Mouse (Mus musculus) heart, embryonic 13.5 days (tissue): ENCODE measurements around the gene Hrh3. TPM values are rescaled to one million over a fixed set of nuclear protein-coding genes. Genes with fewer than 3 reads are reported as not detected.

Experiments
- ATAC-seq: fragments of 200-750 bp; cut with Nextera tagmentation; 2 replicates; pipeline ENCODE4 v1.8.0; 2017; ENCODE audit warnings: moderate TSS enrichment; ENCODE audit not compliant: insufficient number of reproducible peaks, low FRiP score, low TSS enrichment; ENCODE audit errors: extremely low read depth
- H3K27ac ChIP-seq: fragments of 300-500 bp; sonication (generic); replicated peaks from 2 replicates; pipeline ENCODE4 v1.5.1; 2015; ENCODE audit warnings: moderate library complexity, mild to moderate bottlenecking, inconsistent platforms
- H3K27me3 ChIP-seq: fragments of 300-500 bp; sonication (generic); replicated peaks from 2 replicates; pipeline ENCODE4 v1.6.1; 2015; ENCODE audit warnings: mild to moderate bottlenecking, inconsistent platforms
- H3K36me3 ChIP-seq: fragments of 300-500 bp; sonication (generic); 2 replicates; pipeline ENCODE4 v1.6.1; 2015; ENCODE audit warnings: mild to moderate bottlenecking, inconsistent platforms
- H3K4me1 ChIP-seq: fragments of 300-500 bp; sonication (generic); 2 replicates; pipeline ENCODE4 v1.6.1; 2015; ENCODE audit warnings: inconsistent platforms
- H3K4me2 ChIP-seq: fragments of 300-500 bp; sonication (generic); 2 replicates; pipeline ENCODE4 v1.6.1; 2015; ENCODE audit warnings: inconsistent platforms, mild to moderate bottlenecking, moderate library complexity
- H3K4me3 ChIP-seq: fragments of 300-500 bp; sonication (generic); 2 replicates; pipeline ENCODE4 v1.5.1; 2015; ENCODE audit warnings: moderate library complexity, mild to moderate bottlenecking, inconsistent platforms
- H3K9ac ChIP-seq: fragments of 300-500 bp; sonication (generic); 2 replicates; pipeline ENCODE4 v1.6.1; 2015; ENCODE audit warnings: inconsistent platforms, mild to moderate bottlenecking, moderate library complexity
- H3K9me3 ChIP-seq: fragments of 300-500 bp; sonication (generic); 2 replicates; pipeline ENCODE4 v1.6.1; 2016; ENCODE audit warnings: inconsistent platforms
- WGBS: fragments of 180-500 bp; shearing (Covaris S2); methylation state at CpG from one replicate; pipeline ENCODE4 v1.1.7; 2015; ENCODE audit warnings: mixed read lengths; 5-methylcytosine and 5-hydroxymethylcytosine counted together
- polyA plus RNA-seq: library from polyadenylated mRNA; unstranded; fragments of >200 nt; fragmentation: Nextera tagmentation; extraction: Ambion mirVana; gene quantifications from 2 replicates; pipeline ENCODE4 v1.2.1, GENCODE M21; 2015

Gene Hrh3
- polyA plus RNA-seq, 1 experiment from 2014 or later: not detected

DNA sequence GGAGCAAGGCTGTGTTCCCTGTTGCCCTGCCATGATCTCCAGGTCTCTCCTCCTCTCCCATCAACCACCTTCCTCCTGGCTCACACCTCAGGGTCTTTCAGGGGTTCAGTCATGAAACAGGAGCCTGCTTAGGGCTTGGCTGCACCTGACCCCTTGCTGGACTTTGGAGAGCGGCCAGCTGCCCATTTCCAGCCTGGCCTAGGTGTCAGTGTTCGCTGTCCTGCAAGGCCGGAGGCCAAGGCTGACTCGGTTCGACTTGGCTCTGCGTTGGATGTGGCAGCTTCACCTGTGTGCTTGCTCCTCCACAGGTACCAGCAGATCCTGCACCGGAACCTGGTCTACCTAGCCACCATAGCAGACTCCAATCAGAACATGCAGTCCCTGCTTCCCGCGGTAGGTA lies 51.3 kb downstream of the Hrh3 start:
- H3K4me3 ChIP-seq: no peak overlapping the region
- H3K4me1 ChIP-seq: peaks cover 3% of the 10 kb centered on the region; the same call in 1 of the 2 replicates
- H3K9ac ChIP-seq: no peak overlapping the region
- WGBS: 93% methylated on average over 9 of the region's 9 CpGs
- no peaks in the 10 kb centered on the region for H3K27me3 ChIP-seq
- no peak overlapping the region for H3K27ac ChIP-seq
- ATAC-seq: no peak
- H3K9me3 ChIP-seq: no peaks in the 10 kb centered on the region
- no peak overlapping the region for H3K4me2 ChIP-seq
- peaks cover 54% of the 10 kb centered on the region for H3K36me3 ChIP-seq

- Histone ChIP-seq H3K27me3 (no peaks in the 10 kb centered on the region), H3K27ac (no peak overlapping the region), H3K4me1 (peaks cover 3% of the 10 kb centered on the region; the same call in 1 of the 2 replicates), H3K4me2 (no peak overlapping the region), H3K4me3 (no peak overlapping the region), H3K36me3 (peaks cover 51% of the 10 kb centered on the region), H3K9ac (no peak overlapping the region), H3K9me3 (no peaks in the 10 kb centered on the region)
- WGBS: 85% methylated on average over 14 of the region's 14 CpGs
- ATAC-seq: no peak
These were observed 52.1 kb downstream of the Hrh3 start for GRCm38 (mm10) chr2:180051986-180052733.

- Histone ChIP-seq H3K4me1 (peaks cover 3% of the 10 kb centered on the region; the same call in 1 of the 2 replicates), H3K4me3 (no peak overlapping the region), H3K27me3 (no peaks in the 10 kb centered on the region), H3K9ac (no peak overlapping the region), H3K36me3 (peaks cover 40% of the 10 kb centered on the region), H3K27ac (no peak overlapping the region), H3K9me3 (no peaks in the 10 kb centered on the region), H3K4me2 (no peak overlapping the region)
- 22% methylated on average over 5 of the region's 5 CpGs for WGBS
- ATAC-seq: no peak
These were observed 53.3 kb downstream of the Hrh3 start for GRCm38 (mm10) chr2:180050986-180051385.

Other genes starting within 250 kb of the Hrh3 start
- 1.7 and 1.9 TPM in 2 replicates for gene Taf4, start 127.8 kb downstream of the Hrh3 start, polyA plus RNA-seq
- gene Lsm14b, start 79.5 kb downstream of the Hrh3 start, polyA plus RNA-seq: 4.8 and 5.3 TPM in 2 replicates
- 382 and 477 TPM in 2 replicates for gene Psma7, start 62.1 kb downstream of the Hrh3 start, polyA plus RNA-seq
- 2.5 and 3.0 TPM in 2 replicates for gene Ss18l1, start 62.0 kb downstream of the Hrh3 start, polyA plus RNA-seq
- 23.9 and 24.8 TPM in 2 replicates for gene Mtg2, start 33.9 kb downstream of the Hrh3 start, polyA plus RNA-seq
- 34.1 and 37.8 TPM in 2 replicates for gene Osbpl2, start 14.8 kb upstream of the Hrh3 start, polyA plus RNA-seq
- 150 and 155 TPM in 2 replicates for gene Adrm1, start 67.0 kb upstream of the Hrh3 start, polyA plus RNA-seq
- 21.6 and 22.5 TPM in 2 replicates for gene Lama5, start 121.4 kb upstream of the Hrh3 start, polyA plus RNA-seq
- gene Rps21, start 152.9 kb upstream of the Hrh3 start, polyA plus RNA-seq: 332 and 351 TPM in 2 replicates
- 9.0 and 9.3 TPM in 2 replicates for gene Cables2, start 169.0 kb upstream of the Hrh3 start, polyA plus RNA-seq
- 0.05 and 0.08 TPM in 2 replicates for gene Rbbp8nl, start 185.4 kb upstream of the Hrh3 start, polyA plus RNA-seq
- gene Gata5, start 230.2 kb upstream of the Hrh3 start, polyA plus RNA-seq: 11.8 and 14.7 TPM in 2 replicates